Mouse (Mus musculus) CH12.LX (cell line): ENCODE measurements around the gene She.
"Not testable (repeated sequence)": the region's sequence is repeated elsewhere in the genome, so short reads cannot be mapped to it uniquely, and the experiment has no call there.

Experiments used
- CTCF ChIP-seq, 2 experiments: IDR thresholded peaks in 1 of 2; conservative IDR thresholded peaks in 1 of 2; 2 replicates each; pipeline ENCODE4 v1.5.1; 2011 to 2012; ENCODE audit warnings: low read depth in 2 of 2, low read length in 2 of 2, improper control_type of control experiment in 1 of 2, inconsistent platforms in 1 of 2, mild to moderate bottlenecking in 1 of 2, moderate library complexity in 1 of 2
- MAFK ChIP-seq: IDR thresholded peaks from 2 replicates; pipeline ENCODE4 v1.6.1; 2011; ENCODE audit warnings: low read length, improper control_type of control experiment; ENCODE audit not compliant: insufficient replicate concordance
- MEF2A ChIP-seq: IDR thresholded peaks from 2 replicates; pipeline ENCODE4 v1.6.1; 2014; ENCODE audit warnings: low read depth, mild to moderate bottlenecking, inconsistent platforms, low read length, improper control_type of control experiment, borderline replicate concordance
- POLR2A ChIP-seq: IDR thresholded peaks from 2 replicates; pipeline ENCODE4 v1.6.1; 2011; ENCODE audit warnings: low read depth, mild to moderate bottlenecking, improper control_type of control experiment, low read length
- POLR2AphosphoS2 ChIP-seq: IDR thresholded peaks from 2 replicates; pipeline ENCODE4 v1.6.1; 2011; ENCODE audit warnings: low read depth, low read length, improper control_type of control experiment
- SMC3 ChIP-seq: IDR thresholded peaks from 2 replicates; pipeline ENCODE4 v1.6.1; 2011; ENCODE audit warnings: low read depth, low read length, improper control_type of control experiment
- TCF12 ChIP-seq: IDR thresholded peaks from 2 replicates; pipeline ENCODE4 v1.6.1; 2014; ENCODE audit warnings: low read depth, mild to moderate bottlenecking, inconsistent platforms, low read length, improper control_type of control experiment
- USF2 ChIP-seq: conservative IDR thresholded peaks from 2 replicates; pipeline ENCODE4 v1.6.1; 2011; ENCODE audit warnings: low read depth, low read length, improper control_type of control experiment

DNA sequence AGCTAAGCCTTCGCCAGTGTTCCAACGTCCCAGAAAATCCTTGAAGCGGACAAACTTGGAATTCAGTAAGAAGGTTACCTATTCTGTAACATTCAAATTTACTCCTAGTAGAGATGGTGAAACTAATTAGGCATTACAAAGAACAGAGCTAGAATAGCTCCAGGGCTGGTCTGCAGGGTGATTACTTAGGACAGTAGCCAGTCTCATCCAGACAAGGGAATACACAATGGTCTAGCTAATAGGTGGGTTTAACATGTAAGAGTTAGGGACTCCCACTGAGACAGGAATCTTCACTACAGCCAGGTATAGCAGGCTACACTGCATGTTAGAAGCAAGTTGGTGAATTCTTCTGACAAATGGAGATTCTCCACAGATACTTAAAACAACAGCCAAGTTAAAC is 31.1 kb upstream of the She start:
- TF ChIP-seq CTCF (conservative IDR thresholded peaks at IDR 0.05 in 1 of 2, IDR thresholded peaks at IDR 0.05 in 1 of 2; ENCODE audit: low read depth in 2 of 2, low read length in 2 of 2); MEF2A; MAFK; USF2; POLR2A; TCF12; POLR2AphosphoS2; SMC3: not testable (repeated sequence)
